ENCODE assay signal across 19 mouse cellular contexts in the genomic region with DNA sequence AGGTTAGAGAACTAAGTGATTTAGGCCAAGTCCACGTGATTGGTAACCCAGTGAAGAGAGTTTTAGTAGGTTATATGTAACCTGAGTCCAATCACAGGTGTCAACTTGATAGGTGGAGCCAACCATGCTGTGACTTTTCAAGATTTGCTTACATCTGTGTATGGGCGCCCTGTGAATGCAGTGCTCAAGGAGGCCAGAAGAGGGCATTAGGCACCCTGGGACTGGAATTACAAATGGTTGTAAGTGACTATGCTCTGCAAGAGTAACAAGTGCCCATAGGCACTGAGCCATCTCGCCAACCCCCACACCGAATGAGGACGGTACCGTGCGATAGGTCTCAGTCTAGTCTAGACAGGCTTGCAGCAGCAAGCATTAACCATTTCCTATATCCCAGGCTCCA.
DNase-seq lines count a peak whose midpoint lies in the region; ATAC-seq and TF ChIP-seq lines count a peak whose summit lies in the region.
"Had no signal": no experiment of that assay in that cellular context is flagged by ENCODE, and none has a peak within 500 bp of the region (broad histone marks: within the 10 kb centered on the region; RNA-seq: fewer than 3 reads in every experiment).

No protein-coding gene starts in this region.

- H3K27me3 ChIP-seq in intestine, postnatal 0 days (replicated peaks; ENCODE audit: control insufficient read depth, insufficient read depth, low read length), result no peaks in the 10 kb centered on the region
- no peaks in the 10 kb centered on the region for H3K27me3 ChIP-seq in intestine, embryonic 16.5 days (replicated peaks; ENCODE audit: control insufficient read depth, insufficient read depth, low read length)
- H3K27me3 ChIP-seq in E14TG2a.4 (ENCODE audit: insufficient read depth, low read length), result no peaks in the 10 kb centered on the region
- no peaks in the 10 kb centered on the region for H3K27me3 ChIP-seq in stomach, postnatal 0 days (ENCODE audit: control insufficient read depth, insufficient read depth, low read length)
- H3K27me3 ChIP-seq in midbrain, embryonic 13.5 days, result no peaks in the 10 kb centered on the region
- H3K27me3 ChIP-seq: embryonic facial prominence, embryonic 12.5 days; forebrain, embryonic 12.5 days; heart, embryonic 12.5 days; hindbrain, embryonic 15.5 days had no signal

- H3K27ac ChIP-seq in intestine, postnatal 0 days (ENCODE audit: low read depth, low read length), result no peak overlapping the region
- no peak overlapping the region for H3K27ac ChIP-seq in intestine, embryonic 16.5 days (ENCODE audit: low read length)
- no peak overlapping the region for H3K27ac ChIP-seq in ES-E14 (ENCODE audit: insufficient read depth, low read depth, low read length, poor library complexity, severe bottlenecking)
- no peak overlapping the region for H3K27ac ChIP-seq in stomach, postnatal 0 days (replicated peaks)
- H3K27ac ChIP-seq in midbrain, embryonic 13.5 days, result no peak overlapping the region
- H3K27ac ChIP-seq: embryonic facial prominence, embryonic 12.5 days; forebrain, embryonic 12.5 days; gastrocnemius, adult 2 months; hindbrain, embryonic 15.5 days had no signal

- ATAC-seq in intestine, postnatal 0 days, result no peak
- ATAC-seq in intestine, embryonic 16.5 days, result no peak
- ATAC-seq in stomach, postnatal 0 days (ENCODE audit: low FRiP score, low TSS enrichment), result no peak
- ATAC-seq in midbrain, embryonic 13.5 days, result no peak
- ATAC-seq: forebrain, embryonic 16.5 days had no signal

- no peak overlapping the region for H3K4me2 ChIP-seq in intestine, postnatal 0 days (replicated peaks; ENCODE audit: low read depth)
- H3K4me2 ChIP-seq in intestine, embryonic 16.5 days (ENCODE audit: low read depth, low read length), result no peak overlapping the region
- no peak overlapping the region for H3K4me2 ChIP-seq in stomach, postnatal 0 days (replicated peaks; ENCODE audit: low read depth)
- H3K4me2 ChIP-seq in midbrain, embryonic 13.5 days (replicated peaks), result no peak overlapping the region
- H3K4me2 ChIP-seq: embryonic facial prominence, embryonic 12.5 days; forebrain, embryonic 12.5 days; heart, embryonic 12.5 days; hindbrain, embryonic 15.5 days had no signal

- 89% methylated on average over 7 of the region's 7 CpGs for WGBS in intestine, postnatal 0 days
- WGBS in intestine, embryonic 16.5 days, result 85% methylated on average over 7 of the region's 7 CpGs
- 90% methylated on average over 7 of the region's 7 CpGs for WGBS in stomach, postnatal 0 days
- WGBS in midbrain, embryonic 13.5 days, result 91% methylated on average over 7 of the region's 7 CpGs

- in situ Hi-C loops in ES-E14 (cut with MboI; ENCODE audit: low sequenced_read_pairs in 2 of 2, unreplicated experiment in 2 of 2), result no loop called here

- 0 out of 2 replicates have a peak, but pooled peaks have one; percentile 3 for TF ChIP-seq CTCF in intestine, postnatal 0 days (IDR thresholded peaks at IDR 0.05; ENCODE audit: low read depth)
- peak; percentile 49 for TF ChIP-seq CTCF in E14TG2a.4 (conservative IDR thresholded peaks at IDR 0.05; ENCODE audit: low read length)
- 0 out of 2 replicates have a peak, but pooled peaks have one; percentile 10 for TF ChIP-seq CTCF in stomach, postnatal 0 days (IDR thresholded peaks at IDR 0.05; ENCODE audit: low read depth)

- no peak overlapping the region for H3K4me3 ChIP-seq in intestine, postnatal 0 days (ENCODE audit: low read depth, low read length)
- H3K4me3 ChIP-seq in intestine, embryonic 16.5 days (ENCODE audit: low read length), result no peak overlapping the region
- H3K4me3 ChIP-seq in E14TG2a.4 (replicated peaks; ENCODE audit: low read length) (no peak overlapping the region), ES-E14 (ENCODE audit: insufficient read depth in 1 of 2, low read depth in 1 of 2, low read length in 2 of 2, poor library complexity in 1 of 2, severe bottlenecking in 1 of 2) (no peak overlapping the region)
- no peak overlapping the region for H3K4me3 ChIP-seq in stomach, postnatal 0 days (ENCODE audit: low read depth, low read length)
- H3K4me3 ChIP-seq in midbrain, embryonic 13.5 days (replicated peaks), result no peak overlapping the region
- H3K4me3 ChIP-seq: embryonic facial prominence, embryonic 12.5 days; forebrain, embryonic 12.5 days; gastrocnemius, adult 2 months; heart, embryonic 12.5 days; hindbrain, embryonic 15.5 days had no signal

- peak; percentile 31 for DNase-seq in ES-E14 (ENCODE audit: low read depth, low spot score)
- DNase-seq in stomach, postnatal 0 days (ENCODE audit: low spot score), result no peak
- no peak for DNase-seq in frontal cortex, postnatal 25 days (ENCODE audit: low spot score in 2 of 2)
- DNase-seq: adrenal gland, adult 8-10 months; adrenal gland, postnatal 36 days; cerebellum, adult 8-10 months; cerebellum, postnatal 25 days; gastrocnemius, adult 2 months; gastrocnemius, postnatal 25 days; heart, postnatal 36 days had no signal

- H3K9me3 ChIP-seq in intestine, postnatal 0 days (ENCODE audit: control insufficient read depth), result no peaks in the 10 kb centered on the region
- H3K9me3 ChIP-seq in intestine, embryonic 16.5 days (ENCODE audit: control insufficient read depth, low read length), result no peaks in the 10 kb centered on the region
- H3K9me3 ChIP-seq in E14TG2a.4 (ENCODE audit: low read length) (no peaks in the 10 kb centered on the region), ES-E14 (ENCODE audit: control insufficient read depth, insufficient read depth, low read depth, low read length) (no peaks in the 10 kb centered on the region)
- H3K9me3 ChIP-seq in stomach, postnatal 0 days (ENCODE audit: control insufficient read depth, low read length), result no peaks in the 10 kb centered on the region
- no peaks in the 10 kb centered on the region for H3K9me3 ChIP-seq in midbrain, embryonic 13.5 days
- H3K9me3 ChIP-seq: embryonic facial prominence, embryonic 12.5 days; heart, embryonic 12.5 days; hindbrain, embryonic 15.5 days had no signal

- no peak overlapping the region for H3K9ac ChIP-seq in intestine, postnatal 0 days (ENCODE audit: low read depth, low read length)
- H3K9ac ChIP-seq in intestine, embryonic 16.5 days (ENCODE audit: low read depth, low read length), result no peak overlapping the region
- H3K9ac ChIP-seq in ES-E14 (ENCODE audit: insufficient read depth, low read depth, low read length, poor library complexity, severe bottlenecking), result no peak overlapping the region
- H3K9ac ChIP-seq in stomach, postnatal 0 days (ENCODE audit: low read length), result no peak overlapping the region
- H3K9ac ChIP-seq in midbrain, embryonic 13.5 days (replicated peaks), result no peak overlapping the region
- H3K9ac ChIP-seq: embryonic facial prominence, embryonic 12.5 days; forebrain, embryonic 12.5 days; heart, embryonic 12.5 days; hindbrain, embryonic 15.5 days had no signal

- no peaks in the 10 kb centered on the region for H3K36me3 ChIP-seq in intestine, postnatal 0 days (ENCODE audit: control insufficient read depth, insufficient read depth)
- no peaks in the 10 kb centered on the region for H3K36me3 ChIP-seq in intestine, embryonic 16.5 days (ENCODE audit: control insufficient read depth, insufficient read depth, low read length)
- no peaks in the 10 kb centered on the region for H3K36me3 ChIP-seq in E14TG2a.4 (ENCODE audit: insufficient read depth, low read length)
- no peaks in the 10 kb centered on the region for H3K36me3 ChIP-seq in ES-E14 (ENCODE audit: control insufficient read depth, insufficient read depth, low read length, poor library complexity, severe bottlenecking)
- no peaks in the 10 kb centered on the region for H3K36me3 ChIP-seq in stomach, postnatal 0 days (ENCODE audit: control insufficient read depth, insufficient read depth, low read length)
- no peaks in the 10 kb centered on the region for H3K36me3 ChIP-seq in midbrain, embryonic 13.5 days
- H3K36me3 ChIP-seq: embryonic facial prominence, embryonic 12.5 days; forebrain, embryonic 12.5 days; heart, embryonic 12.5 days; hindbrain, embryonic 15.5 days had no signal

- TF ChIP-seq EP300 in stomach, postnatal 0 days (optimal IDR thresholded peaks at IDR 0.05), result no peak

- H3K4me1 ChIP-seq in intestine, postnatal 0 days (replicated peaks; ENCODE audit: control insufficient read depth, insufficient read depth, low read length), result no peaks in the 10 kb centered on the region
- no peaks in the 10 kb centered on the region for H3K4me1 ChIP-seq in intestine, embryonic 16.5 days (ENCODE audit: control insufficient read depth, insufficient read depth, low read length)
- H3K4me1 ChIP-seq in E14TG2a.4 (replicated peaks; ENCODE audit: low read depth, low read length) (no peaks in the 10 kb centered on the region), ES-E14 (ENCODE audit: control insufficient read depth in 2 of 2, insufficient read depth in 2 of 2, low read length in 2 of 2, poor library complexity in 1 of 2) (no peaks in the 10 kb centered on the region)
- H3K4me1 ChIP-seq in stomach, postnatal 0 days (replicated peaks; ENCODE audit: control insufficient read depth, insufficient read depth), result no peaks in the 10 kb centered on the region
- peaks cover 13% of the 10 kb centered on the region for H3K4me1 ChIP-seq in midbrain, embryonic 13.5 days (replicated peaks)
- H3K4me1 ChIP-seq: embryonic facial prominence, embryonic 12.5 days; heart, embryonic 12.5 days had no signal

TF ChIP-seq in ES-E14, 5 proteins besides CTCF, POLR2A, EP300 and RAD21:
- TF ChIP-seq ZNF384 (IDR thresholded peaks at IDR 0.05; ENCODE audit: low read depth, low read length) (no peak), ZC3H11A (IDR thresholded peaks at IDR 0.05; ENCODE audit: borderline replicate concordance, low read depth, low read length) (peak; percentile 52; the same call in 1 of the 2 replicates)
